Mouse (Mus musculus) small intestine, adult 10 weeks (tissue): Measurements from ENCODE around the gene Sbds. TPM values are rescaled to one million over a fixed set of nuclear protein-coding genes. Genes with fewer than 3 reads are reported as not detected.

ENCODE experiments used
- polyA plus RNA-seq: library from polyadenylated mRNA; stranded (reverse); fragments of 350-450 nt; fragmentation: Illumina TruSeq; extraction: RNeasy Lipid Tissue Mini Kit (QIAGEN cat#74804); gene quantifications from one replicate; pipeline ENCODE4 v1.2.3, GENCODE M21; 2014; ENCODE audit warnings: low replicate concordance

Sbds gene
- 101 TPM for polyA plus RNA-seq

GRCm38 (mm10) chr5:130255017-130255720 lies at the start of gene Sbds, which contains the start of gene Tyw1:
Gene Sbds (minus strand): TSS chr5:130255530.
Gene Tyw1 (plus strand): TSS chr5:130255619.

GRCm38 (mm10) chr5:130216781-130217180 lies 38.5 kb downstream of the Sbds start, which contains the start of gene Tmem248:
Gene Tmem248 (plus strand): TSS chr5:130217081.

Other genes starting within 250 kb of the Sbds start
- gene Asl, start 226.3 kb downstream of the Sbds start, polyA plus RNA-seq: 2.0 TPM
- gene Crcp, start 226.2 kb downstream of the Sbds start, polyA plus RNA-seq: 8.9 TPM
- 6.3 TPM for gene Tpst1, start 182.2 kb downstream of the Sbds start, polyA plus RNA-seq
- 0.33 TPM for gene Kctd7, start 110.7 kb downstream of the Sbds start, polyA plus RNA-seq
- 19.2 TPM for gene Rabgef1, start 83.7 kb downstream of the Sbds start, polyA plus RNA-seq
- gene Tmem248, start 38.4 kb downstream of the Sbds start, polyA plus RNA-seq: 21.0 TPM
- 1.1 TPM for gene Tyw1, start 89 bp upstream of the Sbds start, polyA plus RNA-seq
- not detected for gene Caln1, start 113.9 kb upstream of the Sbds start, polyA plus RNA-seq
- not detected for gene A330070K13Rik, start 129.1 kb upstream of the Sbds start, polyA plus RNA-seq